8 mouse cellular contexts compared by ENCODE assay signal in genomic region chr16:44530191-44530590, GRCm38 (mm10). TPM values are rescaled to one million over a fixed set of nuclear protein-coding genes. Genes with fewer than 3 reads are reported as not detected.
DNase-seq lines count a peak whose midpoint lies in the region; ATAC-seq lines count a peak whose summit lies in the region.

No protein-coding gene starts in this region.

- ATAC-seq in heart, embryonic 13.5 days (ENCODE audit: extremely low read depth, insufficient number of reproducible peaks, low FRiP score, low TSS enrichment), result no peak
- peak; percentile 37 for ATAC-seq in forebrain, embryonic 12.5 days (ENCODE audit: low FRiP score)

- peaks cover 7% of the 10 kb centered on the region for H3K36me3 ChIP-seq in heart, embryonic 13.5 days
- H3K36me3 ChIP-seq in forebrain, embryonic 12.5 days (replicated peaks), result peaks cover 5% of the 10 kb centered on the region
- H3K36me3 ChIP-seq in midbrain, embryonic 10.5 days, result peaks cover 35% of the 10 kb centered on the region

- peaks cover 62% of the 10 kb centered on the region for H3K4me1 ChIP-seq in heart, embryonic 13.5 days
- H3K4me1 ChIP-seq in forebrain, embryonic 12.5 days, result peaks cover 85% of the 10 kb centered on the region
- H3K4me1 ChIP-seq in midbrain, embryonic 10.5 days, result peaks cover 92% of the 10 kb centered on the region

- no peaks in the 10 kb centered on the region for H3K9me3 ChIP-seq in heart, embryonic 13.5 days
- H3K9me3 ChIP-seq in forebrain, embryonic 12.5 days, result no peaks in the 10 kb centered on the region
- peaks cover 17% of the 10 kb centered on the region for H3K9me3 ChIP-seq in midbrain, embryonic 10.5 days (replicated peaks)

- H3K27ac ChIP-seq in heart, embryonic 13.5 days (replicated peaks), result peak overlapping the region; percentile 17; the same call in 1 of the 2 replicates
- peak overlapping the region; percentile 97 for H3K27ac ChIP-seq in forebrain, embryonic 12.5 days
- peak overlapping the region; percentile 89 for H3K27ac ChIP-seq in midbrain, embryonic 10.5 days (replicated peaks)

- H3K9ac ChIP-seq in heart, embryonic 13.5 days, result no peak overlapping the region
- peak overlapping the region; percentile 36; the same call in 1 of the 2 replicates for H3K9ac ChIP-seq in forebrain, embryonic 12.5 days

- H3K27me3 ChIP-seq in heart, embryonic 13.5 days (replicated peaks), result no peaks in the 10 kb centered on the region
- no peaks in the 10 kb centered on the region for H3K27me3 ChIP-seq in forebrain, embryonic 12.5 days
- no peaks in the 10 kb centered on the region for H3K27me3 ChIP-seq in midbrain, embryonic 10.5 days (ENCODE audit: low read depth, poor library complexity, severe bottlenecking)

- no peak for DNase-seq in heart, postnatal 36 days
- peak; percentile 53 for DNase-seq in embryo, embryonic 10 days (ENCODE audit: low spot score)
- DNase-seq in midbrain, embryonic 10.5 days (ENCODE audit: low spot score), result peak; percentile 76
- DNase-seq in yolk sac, embryonic 10.5 days (ENCODE audit: low spot score), result no peak
- no peak for DNase-seq in left cerebral cortex, adult 18-20 months (ENCODE audit: low spot score in 2 of 2)
- no peak for DNase-seq in frontal cortex, postnatal 14 days (ENCODE audit: low spot score in 2 of 2)

- intact Hi-C loops in heart, postnatal 36 days (cut with DNase I), result no loop called here

- 30% methylated on average over 9 of the region's 9 CpGs for WGBS in heart, embryonic 13.5 days
- 2% methylated on average over 9 of the region's 9 CpGs for WGBS in forebrain, embryonic 12.5 days
- WGBS in midbrain, embryonic 10.5 days, result 3% methylated on average over 9 of the region's 9 CpGs

- no peak overlapping the region for H3K4me3 ChIP-seq in heart, embryonic 13.5 days
- peak overlapping the region; percentile 26; the same call in 1 of the 2 replicates for H3K4me3 ChIP-seq in forebrain, embryonic 12.5 days (replicated peaks)
- peak overlapping the region; percentile 47 for H3K4me3 ChIP-seq in midbrain, embryonic 10.5 days

- peak overlapping the region; percentile 67 for H3K4me2 ChIP-seq in heart, embryonic 13.5 days
- peak overlapping the region; percentile 51 for H3K4me2 ChIP-seq in forebrain, embryonic 12.5 days

RNA-seq across cellular contexts. Expression of gene Boc, which starts 28.5 kb away (rescaled TPM):
- polyA plus RNA-seq in heart, embryonic 13.5 days (2015; fragmentation: Nextera tagmentation; extraction: Ambion mirVana), result 7.8 and 10.0 TPM in 2 replicates
- total RNA-seq in heart, postnatal 36 days (2021), result 1 to 10 TPM; 4.8 to 5.9 TPM
- polyA plus RNA-seq in forebrain, embryonic 12.5 days (2016; fragmentation: Nextera tagmentation; extraction: Ambion mirVana), result 28.3 and 31.0 TPM in 2 replicates
- polyA plus RNA-seq in midbrain, embryonic 10.5 days (2016; fragmentation: Nextera tagmentation; extraction: Ambion mirVana), result 30.8 and 37.1 TPM in 2 replicates
- total RNA-seq in left cerebral cortex, adult 18-20 months (2021), result 10 to 100 TPM; 19.5 to 23.5 TPM

Comparison
In these comparisons a context has a peak if more than half of its experiments do, and no peak if none do; other contexts are left out.
1. H3K27ac ChIP-seq: peak in every context shown above with its lines; median percentile 97 in forebrain, embryonic 12.5 days; 89 in midbrain, embryonic 10.5 days; 17 in heart, embryonic 13.5 days.
2. DNase-seq: peak in embryo, embryonic 10 days (single experiment) and midbrain, embryonic 10.5 days (single experiment); none in heart, postnatal 36 days (0 of 2), yolk sac, embryonic 10.5 days (single experiment), left cerebral cortex, adult 18-20 months (0 of 2) and frontal cortex, postnatal 14 days (0 of 2).